Mouse (Mus musculus) layer of hippocampus, adult 11-12 months (tissue): ENCODE data around the gene Six5.
A peak's percentile ranks its signal among the peaks of the same experiment; 100 is the strongest.
"Not testable (repeated sequence)": the region's sequence is repeated elsewhere in the genome, so short reads cannot be mapped to it uniquely, and the experiment has no call there.

Experiments
- DNase-seq: peaks from one replicate; pipeline ENCODE4 v3.0.0; 2022; ENCODE audit warnings: low spot score

Six5 gene

DNA sequence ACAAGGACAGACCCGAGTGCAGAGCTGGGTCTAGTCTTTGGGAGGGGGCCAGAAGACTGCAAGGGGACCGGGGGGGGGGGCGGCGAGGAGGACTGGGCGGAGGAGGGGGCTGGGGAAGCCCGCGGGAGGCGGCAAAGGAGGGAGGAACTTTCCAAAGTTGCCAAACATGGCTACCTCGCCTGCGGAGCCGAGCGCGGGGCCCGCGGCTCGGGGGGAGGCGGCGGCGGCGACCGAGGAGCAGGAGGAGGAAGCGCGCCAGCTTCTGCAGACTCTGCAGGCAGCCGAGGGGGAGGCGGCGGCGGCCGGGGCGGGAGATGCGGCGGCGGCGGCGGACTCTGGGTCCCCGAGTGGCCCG, at the start of gene Six5:
TSS of gene Six5 (plus strand) at position 124 of the 355 bp plus-strand sequence.
- no peak for DNase-seq

- DNase-seq, result no peak
Measured at GRCm38 (mm10) chr7:19044616-19045015, 49.8 kb upstream of the Six5 start.

DNA sequence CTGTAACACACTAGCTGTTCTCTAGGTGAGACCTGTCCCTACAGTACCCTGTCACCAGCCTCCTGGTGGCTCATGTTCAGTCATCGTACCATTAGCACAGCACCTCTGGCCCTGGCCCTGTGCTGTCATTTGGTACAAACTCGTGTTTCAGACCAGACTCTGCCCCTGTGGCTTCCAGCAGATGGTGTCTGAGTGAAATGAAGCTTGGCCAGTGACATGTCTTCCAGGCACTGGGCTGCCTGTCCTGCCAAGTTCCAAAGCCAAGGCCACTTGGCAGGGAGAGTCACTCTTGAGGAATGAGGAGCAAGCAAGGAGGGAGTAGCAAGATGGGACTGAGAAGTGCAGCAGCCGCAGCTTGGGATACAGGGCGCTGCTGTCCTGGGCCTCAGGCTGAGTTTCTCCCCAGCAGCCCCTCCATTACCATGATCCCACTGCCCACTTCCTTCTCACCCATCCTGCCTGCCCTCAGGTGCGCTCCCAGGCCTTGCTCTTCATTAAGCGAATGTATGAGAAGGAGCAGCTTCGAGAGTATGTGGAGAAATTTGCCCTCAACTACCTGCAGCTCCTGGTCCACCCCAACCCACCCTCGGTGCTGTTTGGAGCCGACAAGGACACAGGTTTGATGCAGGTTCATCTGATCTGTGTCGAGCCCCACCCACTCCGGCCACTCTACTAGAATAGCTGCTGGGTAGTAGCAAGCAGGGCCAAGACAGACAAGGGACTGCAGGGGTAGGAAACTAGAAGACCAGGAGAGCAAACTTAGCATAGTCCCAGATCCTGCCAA, 47.9 kb upstream of the Six5 start:
- no peak for DNase-seq

DNA sequence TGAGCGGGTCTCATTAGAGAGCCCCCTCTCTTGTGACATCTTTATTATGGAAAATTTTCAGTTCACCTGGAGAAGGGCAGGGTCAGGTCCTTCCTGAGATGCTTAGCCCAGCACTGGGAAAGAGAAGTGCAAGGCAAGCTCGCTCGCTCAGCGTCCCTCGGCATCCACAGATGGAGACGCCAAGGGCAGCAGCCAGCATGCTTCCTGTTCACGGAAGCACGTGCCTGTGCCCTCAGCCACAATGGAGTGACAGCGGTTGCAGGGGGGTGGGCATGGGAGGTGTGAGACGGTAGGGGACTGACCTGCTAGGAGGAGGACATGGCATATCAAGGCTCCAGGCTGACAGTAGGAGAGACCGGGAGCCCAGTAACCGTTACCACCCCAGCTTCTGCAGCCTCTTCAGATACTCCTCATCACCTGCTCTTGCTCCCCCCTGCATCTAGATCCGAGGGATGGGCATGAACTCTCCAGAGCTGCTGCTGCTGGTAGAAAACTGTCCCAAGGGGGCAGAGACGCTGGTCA, 46.3 kb upstream of the Six5 start:
- no peak for DNase-seq

GRCm38 (mm10) chr7:19049252-19049651, 45.1 kb upstream of the Six5 start:
- DNase-seq, result no peak

DNA sequence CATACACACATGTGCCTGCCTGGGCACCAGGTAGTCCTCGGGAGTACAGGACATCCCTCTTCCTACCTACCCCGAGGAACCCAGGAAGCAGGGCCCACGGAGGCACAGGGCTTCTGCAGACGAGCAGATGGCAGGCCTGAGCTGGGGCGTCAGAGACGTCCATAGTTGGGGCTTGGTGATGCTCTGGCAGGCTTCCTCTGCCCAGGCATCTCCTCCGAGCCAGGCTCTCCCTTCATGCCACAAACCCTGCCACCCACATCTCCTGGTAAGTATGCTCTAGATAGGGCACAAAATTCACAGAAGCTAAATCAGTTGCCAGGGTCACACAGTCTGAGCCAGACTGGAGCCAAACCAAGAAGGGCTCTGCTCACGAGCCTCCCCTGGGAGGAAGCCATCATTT, 44.2 kb upstream of the Six5 start:
- DNase-seq, result no peak

- no peak for DNase-seq
Measured at GRCm38 (mm10) chr7:19051161-19051560, 43.2 kb upstream of the Six5 start.

- peak; percentile 79 for DNase-seq
Measured at GRCm38 (mm10) chr7:19052345-19053135, 41.9 kb upstream of the Six5 start.

DNA sequence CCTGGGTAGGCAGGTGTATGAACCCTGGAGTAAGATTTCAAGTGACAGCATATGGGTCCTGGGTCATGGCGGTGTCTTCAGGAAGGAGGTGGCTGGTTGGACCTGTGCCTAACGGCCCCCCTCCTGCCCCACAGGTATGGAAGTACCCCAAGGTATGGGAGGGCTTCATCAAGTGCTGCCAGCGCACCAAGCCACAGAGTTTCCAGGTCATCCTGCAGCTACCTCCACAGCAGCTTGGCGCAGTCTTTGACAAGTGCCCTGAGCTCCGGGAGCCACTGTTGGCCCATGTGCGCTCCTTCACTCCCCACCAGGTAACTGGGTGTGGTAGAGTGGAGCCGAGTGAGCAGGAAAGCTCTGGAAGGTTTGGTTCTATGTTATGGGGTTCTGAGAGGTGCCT, 41.3 kb upstream of the Six5 start:
- peak; percentile 49 for DNase-seq

GRCm38 (mm10) chr7:19054047-19054776, 40.2 kb upstream of the Six5 start, which contains the start of gene Rsph6a:
Gene Rsph6a (plus strand): TSS chr7:19054690.
- DNase-seq, result peak; percentile 55

GRCm38 (mm10) chr7:19054777-19055076, 39.7 kb upstream of the Six5 start:
- DNase-seq, result no peak

- no peak for DNase-seq
Measured at GRCm38 (mm10) chr7:19055108-19055507, 39.3 kb upstream of the Six5 start.

- DNase-seq, result no peak
Measured at GRCm38 (mm10) chr7:19057405-19057804, 37.0 kb upstream of the Six5 start.

- DNase-seq, result no peak
Measured at GRCm38 (mm10) chr7:19065896-19066295, 28.5 kb upstream of the Six5 start.

DNA sequence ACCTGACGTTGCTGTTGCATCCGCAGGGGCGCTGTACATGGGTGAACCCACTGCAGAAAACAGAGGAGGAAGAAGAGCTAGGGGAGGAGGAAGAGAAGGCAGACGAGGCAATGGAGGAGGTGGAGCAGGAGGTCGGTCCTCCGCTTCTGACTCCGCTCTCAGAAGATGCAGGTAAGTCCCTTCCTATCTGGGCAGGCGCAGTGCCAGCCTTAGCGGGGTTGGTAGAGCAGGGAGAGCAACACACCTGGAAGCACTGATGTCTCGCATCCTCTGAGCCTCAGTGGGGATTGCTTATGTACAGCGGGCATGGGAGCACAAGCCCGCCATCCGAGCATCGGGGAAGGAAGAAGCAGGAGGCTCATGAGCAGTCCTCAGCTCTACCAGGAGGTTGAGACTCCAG, 27.3 kb upstream of the Six5 start:
- no peak for DNase-seq

- DNase-seq, result no peak
Measured at GRCm38 (mm10) chr7:19067935-19068334, 26.5 kb upstream of the Six5 start.

DNA sequence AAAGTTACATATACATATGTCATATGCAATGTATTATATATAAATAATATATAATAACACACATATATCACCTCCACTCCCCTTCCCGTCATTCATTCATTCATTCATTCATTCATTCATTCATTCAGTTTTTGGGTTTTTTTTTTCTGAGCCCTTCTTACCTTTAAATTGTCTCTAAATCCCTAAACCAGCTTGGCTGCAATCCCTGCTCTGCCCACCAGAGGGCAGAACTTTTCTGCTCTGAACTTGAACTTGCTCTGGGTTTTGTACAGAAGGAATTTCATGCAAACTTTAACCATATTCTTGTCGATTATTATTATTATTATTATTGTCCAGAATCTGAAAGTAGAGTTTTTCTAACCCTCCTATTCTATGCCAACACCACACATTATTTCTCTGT, 25.7 kb upstream of the Six5 start:
- peak; percentile 83 for DNase-seq

GRCm38 (mm10) chr7:19069500-19069899, 24.9 kb upstream of the Six5 start:
- DNase-seq, result no peak

GRCm38 (mm10) chr7:19071024-19071423, 23.4 kb upstream of the Six5 start:
- not testable (repeated sequence) for DNase-seq

- DNase-seq, result no peak
Measured at GRCm38 (mm10) chr7:19073504-19073903, 20.9 kb upstream of the Six5 start.

DNA sequence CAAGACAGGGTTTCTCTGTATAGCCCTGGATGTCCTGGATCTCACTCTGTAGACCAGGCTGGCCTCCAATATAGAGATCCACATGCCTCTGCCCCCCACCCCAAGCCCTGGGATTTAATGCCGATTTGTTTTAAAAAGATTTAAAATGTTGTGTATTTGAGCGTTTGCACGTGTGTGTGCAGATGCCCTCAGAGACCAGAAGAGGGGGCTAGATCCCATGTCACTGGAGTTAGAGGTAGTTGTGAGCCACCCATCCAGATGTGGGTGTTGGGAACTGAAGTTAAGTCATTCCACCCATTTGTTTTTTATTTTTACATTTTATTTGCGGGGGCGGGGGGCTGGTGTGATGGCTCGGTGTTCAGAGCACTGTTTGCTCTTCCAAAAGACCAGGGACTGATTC, 19.9 kb upstream of the Six5 start:
- no peak for DNase-seq

- no peak for DNase-seq
Measured at GRCm38 (mm10) chr7:19075231-19075630, 19.2 kb upstream of the Six5 start.
